Mouse (Mus musculus) right cerebral cortex, adult 18-20 months (tissue): Measurements from ENCODE around the gene Zfp408.
"Not testable (repeated sequence)": the region's sequence is repeated elsewhere in the genome, so short reads cannot be mapped to it uniquely, and the experiment has no call there.

ENCODE experiments used
- DNase-seq: peaks from one replicate; pipeline ENCODE4 v3.0.0; 2022; ENCODE audit warnings: mixed read lengths

The Zfp408 gene

GRCm38 (mm10) chr2:91650360-91650995, 887 bp upstream of the Zfp408 start:
- DNase-seq, result no peak

- no peak for DNase-seq
Observed at GRCm38 (mm10) chr2:91649152-91649551, 439 bp downstream of the Zfp408 start.

- DNase-seq, result no peak
Observed at GRCm38 (mm10) chr2:91646733-91647132, 2.9 kb downstream of the Zfp408 start.

- DNase-seq, result no peak
Observed at GRCm38 (mm10) chr2:91645811-91646210, 3.8 kb downstream of the Zfp408 start.

DNA sequence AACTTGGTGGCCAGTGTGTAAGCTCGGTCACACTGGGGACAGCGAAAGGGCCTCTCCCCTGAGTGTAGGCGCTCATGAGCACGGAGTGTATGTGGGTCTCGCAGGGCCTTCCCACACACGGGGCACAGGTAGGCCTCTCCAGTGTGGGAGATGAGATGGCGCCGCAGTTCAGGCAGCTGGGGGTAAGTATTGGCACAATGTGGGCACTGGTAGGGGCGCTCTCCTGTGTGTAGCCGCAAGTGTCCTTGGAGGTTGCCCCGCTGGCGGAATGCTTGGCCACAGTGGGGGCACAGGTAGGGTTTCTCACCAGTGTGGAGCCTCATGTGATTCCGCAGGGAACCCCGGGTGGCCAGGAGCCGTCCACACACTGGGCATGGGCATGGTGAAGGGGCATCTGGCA, 4.2 kb downstream of the Zfp408 start:
- no peak for DNase-seq

GRCm38 (mm10) chr2:91644021-91644420, 5.6 kb downstream of the Zfp408 start:
- DNase-seq, result no peak

- DNase-seq, result no peak
Observed at GRCm38 (mm10) chr2:91642825-91643415, 6.7 kb downstream of the Zfp408 start.

DNA sequence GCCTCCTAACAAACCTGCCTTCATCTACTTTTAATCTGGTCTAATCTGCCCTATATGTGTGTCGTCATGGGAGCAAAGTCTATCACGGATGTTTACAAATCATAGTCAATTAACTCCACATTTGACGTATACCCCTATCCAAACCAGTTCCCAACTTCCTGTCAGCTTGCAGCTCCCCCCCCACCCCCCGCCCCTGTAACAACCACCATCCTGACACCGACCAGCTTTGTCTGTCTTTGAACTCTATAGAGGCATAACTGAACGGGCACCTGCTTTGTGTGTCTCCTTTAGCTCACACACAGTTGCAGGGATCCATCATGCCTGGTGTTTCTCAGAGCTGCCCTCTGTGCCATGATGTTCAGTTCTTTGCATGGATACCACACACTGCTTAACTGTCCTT, 10.7 kb downstream of the Zfp408 start:
- DNase-seq, result no peak

- DNase-seq, result no peak
Observed at GRCm38 (mm10) chr2:91636727-91637338, 12.8 kb downstream of the Zfp408 start.

DNA sequence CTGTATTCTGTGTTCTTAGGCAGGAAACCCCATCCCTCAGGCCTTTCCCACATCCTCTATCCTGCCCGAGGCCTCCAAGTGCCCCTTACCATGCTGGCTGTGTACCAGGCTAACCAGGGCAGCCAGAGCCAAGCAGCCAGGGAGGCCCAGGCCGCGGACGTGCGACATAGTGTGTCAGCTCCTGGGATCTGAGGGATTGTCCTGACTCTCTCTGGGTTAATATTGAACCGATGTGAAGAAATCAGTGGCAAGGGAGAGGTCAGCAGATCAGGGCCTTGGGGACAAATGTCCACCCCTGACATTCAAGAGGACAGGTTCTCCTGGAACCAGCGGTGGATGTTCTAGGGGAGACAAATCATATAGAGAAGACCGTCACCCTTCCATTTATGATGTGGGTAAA, 13.4 kb downstream of the Zfp408 start, which contains the start of gene F2:
Gene F2 (minus strand): TSS at position 186 of the 400 bp plus-strand sequence.
- no peak for DNase-seq

DNA sequence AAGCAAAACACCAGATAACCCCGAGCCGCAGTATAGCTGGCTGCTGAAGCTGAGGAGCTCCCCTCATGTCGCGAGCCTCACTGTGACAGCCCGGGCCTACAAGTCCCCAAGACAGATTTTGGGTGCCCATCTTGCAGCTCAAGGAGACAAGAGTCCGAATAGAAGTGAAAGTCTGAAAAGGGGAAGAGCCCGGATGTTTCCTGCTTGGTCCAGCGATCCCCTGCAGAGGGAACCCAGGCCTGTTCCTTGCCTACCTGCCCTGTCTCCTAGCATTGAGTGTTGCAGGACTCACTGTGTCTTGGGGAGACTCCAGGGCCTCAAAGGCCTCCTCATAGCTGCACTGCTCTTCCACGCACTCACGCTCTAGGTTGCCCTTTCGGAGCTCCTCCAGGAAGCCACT, 14.1 kb downstream of the Zfp408 start:
- DNase-seq, result no peak

GRCm38 (mm10) chr2:91634841-91635240, 14.8 kb downstream of the Zfp408 start:
- no peak for DNase-seq

DNA sequence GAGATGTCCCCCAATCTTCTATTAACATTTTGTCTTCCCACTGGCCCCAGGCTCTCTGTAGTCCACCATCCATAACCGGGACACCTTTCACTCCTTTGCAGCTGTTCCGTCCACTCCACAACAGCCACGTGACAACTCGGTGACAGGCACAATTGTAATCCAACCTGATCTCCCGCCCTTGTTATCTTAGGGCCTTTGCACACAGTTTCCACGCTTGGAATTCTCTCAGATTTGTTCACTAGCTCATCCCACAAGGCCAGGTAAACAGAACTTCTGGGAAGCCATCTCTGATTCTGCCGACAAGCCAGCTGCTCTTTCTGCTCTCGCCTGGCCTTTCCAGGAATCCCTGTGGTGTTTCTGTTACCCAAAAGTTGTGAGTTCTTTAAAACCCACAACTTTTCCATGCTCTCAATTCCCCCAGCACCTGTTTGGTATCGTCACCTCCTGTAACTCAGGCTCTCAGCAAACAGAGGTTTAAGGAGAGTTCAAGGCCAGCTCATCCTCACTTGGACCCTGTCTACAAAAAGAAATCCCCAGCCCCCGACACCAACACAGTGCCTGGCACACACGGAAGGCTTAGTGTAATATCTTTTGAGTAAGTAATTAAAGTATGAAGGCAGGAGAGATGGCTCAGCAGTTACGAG, 16.1 kb downstream of the Zfp408 start:
- no peak for DNase-seq

GRCm38 (mm10) chr2:91632316-91632715, 17.3 kb downstream of the Zfp408 start:
- DNase-seq, result no peak

DNA sequence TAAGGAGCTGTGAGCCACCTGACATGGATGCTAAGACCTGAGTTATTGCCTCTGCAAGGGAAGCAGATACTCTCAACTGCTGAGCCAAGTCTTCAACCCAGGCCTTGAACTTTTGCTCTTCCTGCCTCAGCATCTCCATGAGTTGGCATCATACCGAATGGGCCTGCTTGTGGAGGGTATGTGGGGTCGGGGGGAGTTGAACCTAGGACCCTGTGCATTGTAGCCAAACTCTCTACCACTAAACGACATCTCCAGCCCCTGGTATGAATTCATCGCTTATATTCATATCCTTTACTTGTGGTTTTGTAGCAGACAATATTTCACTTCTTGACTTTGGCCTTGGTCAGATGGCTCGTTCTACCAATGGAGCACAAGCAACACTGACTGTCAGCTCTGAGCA, 17.8 kb downstream of the Zfp408 start:
- DNase-seq, result no peak

- no peak for DNase-seq
Observed at GRCm38 (mm10) chr2:91630384-91630783, 19.2 kb downstream of the Zfp408 start.

GRCm38 (mm10) chr2:91629682-91630081, 19.9 kb downstream of the Zfp408 start:
- peak; percentile 64 for DNase-seq

- no peak for DNase-seq
Observed at GRCm38 (mm10) chr2:91628171-91628570, 21.4 kb downstream of the Zfp408 start.

DNA sequence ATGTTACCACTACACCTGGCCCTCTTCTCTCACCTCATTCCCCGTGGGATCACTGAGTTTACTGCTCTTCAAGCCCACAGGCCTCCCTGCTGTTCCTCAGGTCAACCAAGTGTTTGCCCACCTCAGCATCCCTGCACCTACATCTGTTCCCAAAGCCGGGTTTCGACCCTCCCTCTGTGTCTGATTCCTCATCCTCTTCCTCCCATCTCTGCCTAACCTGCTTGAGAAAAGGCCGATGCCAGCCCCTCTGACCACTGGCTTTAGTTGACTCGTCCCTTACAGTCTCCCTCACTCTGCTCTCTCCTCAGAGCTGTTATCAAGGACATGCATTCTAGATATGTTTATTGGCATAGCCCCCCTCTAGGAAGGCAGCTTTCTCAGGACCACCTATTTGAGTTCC, 22.1 kb downstream of the Zfp408 start:
- DNase-seq, result no peak

GRCm38 (mm10) chr2:91623366-91623765, 26.2 kb downstream of the Zfp408 start:
- DNase-seq, result not testable (repeated sequence)

DNA sequence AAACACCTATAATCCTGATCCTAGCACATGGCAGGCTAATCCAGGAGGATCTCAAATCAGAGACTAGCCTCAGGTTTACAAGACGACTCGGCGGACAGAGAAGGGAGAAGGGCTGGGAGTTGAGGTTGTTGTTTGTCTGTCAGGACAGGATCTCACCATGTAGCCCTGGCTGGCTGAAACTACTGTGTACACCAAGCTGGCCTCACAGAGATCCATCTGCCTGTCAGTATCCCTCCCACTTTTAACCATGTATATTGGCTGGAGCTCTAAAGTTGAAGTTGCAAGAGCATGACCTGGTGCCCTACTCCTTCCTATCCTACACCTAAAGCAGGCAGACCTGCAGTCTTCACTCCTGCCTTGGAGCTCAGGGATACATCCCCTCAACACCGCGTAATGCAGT, 27.2 kb downstream of the Zfp408 start:
- no peak for DNase-seq

DNA sequence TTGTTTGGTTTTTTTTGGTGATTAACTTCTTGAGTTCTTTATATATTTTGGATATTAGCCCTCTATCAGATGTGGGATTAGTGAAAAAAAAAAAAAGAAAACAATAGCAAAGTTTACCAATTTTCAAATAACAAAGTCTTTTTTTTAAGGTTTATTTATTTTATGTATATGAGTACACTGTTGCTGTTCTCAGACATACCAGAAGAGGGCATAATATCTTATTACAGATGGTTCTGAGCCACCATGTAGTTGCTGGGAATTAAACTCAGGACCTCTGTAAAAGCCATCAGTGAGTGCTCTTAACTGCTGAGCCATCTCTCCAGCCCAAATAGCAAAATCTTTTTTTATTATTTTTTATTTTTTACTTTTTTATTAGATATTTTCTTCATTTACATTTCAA, 40.2 kb downstream of the Zfp408 start:
- DNase-seq, result not testable (repeated sequence)

GRCm38 (mm10) chr2:91602389-91602788, 47.2 kb downstream of the Zfp408 start:
- DNase-seq, result no peak

DNA sequence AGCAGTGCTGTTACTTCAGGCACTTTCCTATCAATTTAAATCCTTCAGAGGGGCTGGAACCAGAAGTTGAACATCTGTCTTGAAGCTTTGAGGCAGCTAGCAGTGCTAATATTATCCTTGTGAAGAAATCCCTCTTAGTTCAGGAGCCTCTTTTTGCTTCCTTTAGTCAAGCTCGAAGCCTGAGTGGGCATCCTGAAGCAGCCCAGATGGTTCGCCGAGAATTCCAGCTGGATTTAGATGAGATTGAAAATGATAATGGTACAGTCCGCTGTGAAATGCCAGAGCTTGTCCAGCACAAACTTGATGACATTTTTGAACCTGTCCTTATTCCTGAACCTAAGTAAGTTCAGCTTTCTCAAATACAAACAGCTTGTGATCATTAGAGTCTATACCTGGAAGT, 49.1 kb downstream of the Zfp408 start:
- peak; percentile 35 for DNase-seq
